Mouse (Mus musculus): ENCODE results near the gene Rps26. TPM values are rescaled to one million over a fixed set of nuclear protein-coding genes. Genes with fewer than 3 reads are reported as not detected.

Rps26 gene
- polyA plus RNA-seq, 1 experiment = 1,658 TPM

GRCm38 (mm10) chr10:128656731-128657130, 30.2 kb upstream of the Rps26 start:
- Histone ChIP-seq H3K27me3 (ENCODE audit: control insufficient read depth, insufficient read depth, insufficient read length) (no peaks in the 10 kb centered on the region), H3K4me2 (ENCODE audit: low read depth) (no peak overlapping the region), H3K79me2 (ENCODE audit: control insufficient read depth, insufficient read depth) (no peaks in the 10 kb centered on the region), H3ac (ENCODE audit: control insufficient read depth, insufficient read length) (no peak overlapping the region), H3K4me3 (no peak overlapping the region), H3K36me3 (ENCODE audit: control insufficient read depth, insufficient read depth) (no peaks in the 10 kb centered on the region)
- TF ChIP-seq MYOG (IDR thresholded peaks at IDR 0.05; ENCODE audit: control insufficient read depth in 1 of 3, insufficient read depth in 1 of 3, insufficient read length in 2 of 3, low read depth in 2 of 3) (no peak), MYOD1 (IDR thresholded peaks at IDR 0.05; ENCODE audit: control insufficient read depth in 1 of 3, insufficient read length in 2 of 3, low read depth in 2 of 3) (no peak)

GRCm38 (mm10) chr10:128655254-128655653, 28.7 kb upstream of the Rps26 start:
- Histone ChIP-seq H3ac (ENCODE audit: control insufficient read depth, insufficient read length) (no peak overlapping the region), H3K27me3 (ENCODE audit: control insufficient read depth, insufficient read depth, insufficient read length) (no peaks in the 10 kb centered on the region), H3K79me2 (ENCODE audit: control insufficient read depth, insufficient read depth) (no peaks in the 10 kb centered on the region), H3K4me2 (ENCODE audit: low read depth) (no peak overlapping the region), H3K36me3 (ENCODE audit: control insufficient read depth, insufficient read depth) (no peaks in the 10 kb centered on the region), H3K4me3 (no peak overlapping the region)
- TF ChIP-seq SRF (IDR thresholded peaks at IDR 0.05; ENCODE audit: control insufficient read depth, insufficient read length, low read depth) = no peak
- no peak for TF ChIP-seq MYOD1 (IDR thresholded peaks at IDR 0.05; ENCODE audit: control insufficient read depth in 1 of 3, insufficient read length in 2 of 3, low read depth in 2 of 3)
- no peak for TF ChIP-seq POLR2AphosphoS2 (IDR thresholded peaks at IDR 0.05; ENCODE audit: insufficient read length, low read depth)
- TF ChIP-seq TCF3 (IDR thresholded peaks at IDR 0.05; ENCODE audit: insufficient read length, low read depth) = no peak
- no peak for TF ChIP-seq MYOG (IDR thresholded peaks at IDR 0.05; ENCODE audit: control insufficient read depth in 1 of 3, insufficient read depth in 1 of 3, insufficient read length in 2 of 3, low read depth in 2 of 3)
- TF ChIP-seq REST (IDR thresholded peaks at IDR 0.05; ENCODE audit: insufficient read depth, insufficient read length) = no peak
- no peak for TF ChIP-seq E2F4 (IDR thresholded peaks at IDR 0.05; ENCODE audit: insufficient read depth)
- no peak for TF ChIP-seq CEBPB (IDR thresholded peaks at IDR 0.05; ENCODE audit: insufficient read depth, poor library complexity, severe bottlenecking)
- no peak for TF ChIP-seq USF1 (IDR thresholded peaks at IDR 0.05; ENCODE audit: low read depth)
- TF ChIP-seq MAX (IDR thresholded peaks at IDR 0.05; ENCODE audit: low read depth) = no peak
- no peak for TF ChIP-seq TCF12 (IDR thresholded peaks at IDR 0.05; ENCODE audit: insufficient read depth, poor library complexity, severe bottlenecking)
- no peak for TF ChIP-seq POLR2A (IDR thresholded peaks at IDR 0.05; ENCODE audit: insufficient read length, low read depth)

GRCm38 (mm10) chr10:128653866-128654265, 27.3 kb upstream of the Rps26 start:
- Histone ChIP-seq H3K36me3 (ENCODE audit: control insufficient read depth, insufficient read depth) (no peaks in the 10 kb centered on the region), H3K79me2 (ENCODE audit: control insufficient read depth, insufficient read depth) (no peaks in the 10 kb centered on the region), H3K4me3 (no peak overlapping the region), H3ac (ENCODE audit: control insufficient read depth, insufficient read length) (no peak overlapping the region), H3K4me2 (ENCODE audit: low read depth) (no peak overlapping the region), H3K27me3 (ENCODE audit: control insufficient read depth, insufficient read depth, insufficient read length) (no peaks in the 10 kb centered on the region)
- TF ChIP-seq MYOG (IDR thresholded peaks at IDR 0.05; ENCODE audit: control insufficient read depth in 1 of 3, insufficient read depth in 1 of 3, insufficient read length in 2 of 3, low read depth in 2 of 3) (no peak), REST (IDR thresholded peaks at IDR 0.05; ENCODE audit: insufficient read depth, insufficient read length) (no peak), POLR2A (IDR thresholded peaks at IDR 0.05; ENCODE audit: insufficient read length, low read depth) (no peak), POLR2AphosphoS2 (IDR thresholded peaks at IDR 0.05; ENCODE audit: insufficient read length, low read depth) (no peak), CEBPB (IDR thresholded peaks at IDR 0.05; ENCODE audit: insufficient read depth, poor library complexity, severe bottlenecking) (no peak), MYOD1 (IDR thresholded peaks at IDR 0.05; ENCODE audit: control insufficient read depth in 1 of 3, insufficient read length in 2 of 3, low read depth in 2 of 3) (no peak), MAX (IDR thresholded peaks at IDR 0.05; ENCODE audit: low read depth) (no peak), E2F4 (IDR thresholded peaks at IDR 0.05; ENCODE audit: insufficient read depth) (no peak), TCF12 (IDR thresholded peaks at IDR 0.05; ENCODE audit: insufficient read depth, poor library complexity, severe bottlenecking) (no peak), USF1 (IDR thresholded peaks at IDR 0.05; ENCODE audit: low read depth) (no peak)

GRCm38 (mm10) chr10:128646139-128647089, 19.9 kb upstream of the Rps26 start:
- no peak overlapping the region for H3K4me3 ChIP-seq
- no peak overlapping the region for H3K4me2 ChIP-seq (ENCODE audit: low read depth)

More at GRCm38 (mm10) chr10:128646139-128647089, 19.9 kb upstream of the Rps26 start:
- no peaks in the 10 kb centered on the region for H3K79me2 ChIP-seq (ENCODE audit: control insufficient read depth, insufficient read depth)
- TF ChIP-seq REST (IDR thresholded peaks at IDR 0.05; ENCODE audit: insufficient read depth, insufficient read length) (no peak), MYOD1 (IDR thresholded peaks at IDR 0.05; ENCODE audit: control insufficient read depth in 1 of 3, insufficient read length in 2 of 3, low read depth in 2 of 3) (no peak), MYOG (IDR thresholded peaks at IDR 0.05; ENCODE audit: control insufficient read depth in 1 of 3, insufficient read depth in 1 of 3, insufficient read length in 2 of 3, low read depth in 2 of 3) (no peak), TCF3 (IDR thresholded peaks at IDR 0.05; ENCODE audit: insufficient read length, low read depth) (no peak), USF1 (IDR thresholded peaks at IDR 0.05; ENCODE audit: low read depth) (no peak), E2F4 (IDR thresholded peaks at IDR 0.05; ENCODE audit: insufficient read depth) (no peak)
- peaks cover 14% of the 10 kb centered on the region for H3K27me3 ChIP-seq (ENCODE audit: control insufficient read depth, insufficient read depth, insufficient read length)
- H3K36me3 ChIP-seq (ENCODE audit: control insufficient read depth, insufficient read depth) = no peaks in the 10 kb centered on the region
- no peak overlapping the region for H3ac ChIP-seq (ENCODE audit: control insufficient read depth, insufficient read length)
